Mouse (Mus musculus) kidney, postnatal 10 days (tissue): ENCODE measurements around the gene Gm5089.
A peak's percentile ranks its signal among the peaks of the same experiment; 100 is the strongest.

Experiments used
- DNase-seq: peaks from one replicate; pipeline ENCODE4 v3.0.0; 2021; ENCODE audit warnings: mixed read lengths

Gene Gm5089

DNA sequence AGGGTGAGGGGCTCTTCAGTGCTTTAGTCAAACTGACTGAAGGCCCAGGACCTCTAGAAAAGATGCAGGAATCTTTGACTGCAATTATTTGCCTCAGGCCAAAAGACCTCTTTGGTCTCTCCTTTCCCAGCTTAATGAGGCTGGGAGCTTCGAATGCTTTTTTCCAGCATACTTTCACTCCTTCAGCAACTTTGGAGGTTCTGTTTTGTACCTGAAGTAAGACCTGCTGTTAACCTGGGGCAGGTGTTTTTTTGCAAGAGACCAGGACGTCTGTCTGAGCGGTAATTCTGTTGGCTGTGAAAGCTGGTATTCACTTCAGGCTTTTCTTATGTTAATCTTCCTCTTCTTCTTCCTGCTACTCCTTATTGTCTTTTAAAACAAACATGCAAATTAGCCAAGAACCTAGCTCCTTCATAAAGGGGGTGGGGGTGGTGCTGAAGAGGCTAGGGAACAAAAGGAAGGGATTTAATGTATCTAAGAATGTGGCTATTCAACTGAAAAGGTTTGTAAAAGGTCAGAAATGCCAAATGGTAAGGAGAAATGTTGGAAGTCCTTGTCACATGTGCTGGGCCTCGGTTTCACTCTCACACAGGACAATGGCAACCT lies 34.6 kb downstream of the Gm5089 start:
- no peak for DNase-seq

- DNase-seq, result no peak
Observed at GRCm38 (mm10) chr14:122414786-122415185, 36.1 kb downstream of the Gm5089 start.

GRCm38 (mm10) chr14:122413542-122413928 lies 37.4 kb downstream of the Gm5089 start:
- DNase-seq, result no peak

DNA sequence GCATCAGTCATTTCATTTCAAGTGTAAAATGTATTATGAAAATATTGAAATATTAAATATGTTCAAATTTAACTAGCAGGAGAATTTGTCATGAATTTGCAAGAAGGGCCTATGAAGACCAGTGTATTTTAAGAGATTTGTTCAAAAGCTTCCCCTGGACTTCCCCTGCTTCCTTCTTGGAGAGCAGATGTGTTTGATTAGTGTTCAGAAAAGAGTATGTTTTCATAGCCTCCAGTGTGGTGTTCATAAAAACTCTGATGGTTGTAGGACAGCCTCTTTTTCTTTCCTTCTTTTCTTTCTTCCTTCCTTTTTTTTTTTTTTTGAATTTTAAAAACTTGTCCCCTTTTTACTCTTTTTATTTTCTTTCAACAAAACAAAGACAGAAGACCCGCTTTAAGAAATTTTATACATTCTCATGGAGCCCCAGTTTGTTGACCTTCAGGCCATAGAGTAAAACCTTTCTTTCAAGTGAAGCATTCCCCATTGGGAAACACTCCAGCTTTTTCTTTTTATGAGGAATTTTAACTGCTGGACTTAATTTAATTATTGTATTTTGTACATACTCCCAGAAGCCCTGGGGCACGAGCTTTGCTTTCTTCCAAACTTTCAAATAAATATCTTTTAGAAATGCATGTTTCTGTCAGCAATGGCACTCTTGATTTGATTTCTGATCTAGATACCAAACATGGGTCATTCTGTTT lies 37.9 kb downstream of the Gm5089 start:
- no peak for DNase-seq

DNA sequence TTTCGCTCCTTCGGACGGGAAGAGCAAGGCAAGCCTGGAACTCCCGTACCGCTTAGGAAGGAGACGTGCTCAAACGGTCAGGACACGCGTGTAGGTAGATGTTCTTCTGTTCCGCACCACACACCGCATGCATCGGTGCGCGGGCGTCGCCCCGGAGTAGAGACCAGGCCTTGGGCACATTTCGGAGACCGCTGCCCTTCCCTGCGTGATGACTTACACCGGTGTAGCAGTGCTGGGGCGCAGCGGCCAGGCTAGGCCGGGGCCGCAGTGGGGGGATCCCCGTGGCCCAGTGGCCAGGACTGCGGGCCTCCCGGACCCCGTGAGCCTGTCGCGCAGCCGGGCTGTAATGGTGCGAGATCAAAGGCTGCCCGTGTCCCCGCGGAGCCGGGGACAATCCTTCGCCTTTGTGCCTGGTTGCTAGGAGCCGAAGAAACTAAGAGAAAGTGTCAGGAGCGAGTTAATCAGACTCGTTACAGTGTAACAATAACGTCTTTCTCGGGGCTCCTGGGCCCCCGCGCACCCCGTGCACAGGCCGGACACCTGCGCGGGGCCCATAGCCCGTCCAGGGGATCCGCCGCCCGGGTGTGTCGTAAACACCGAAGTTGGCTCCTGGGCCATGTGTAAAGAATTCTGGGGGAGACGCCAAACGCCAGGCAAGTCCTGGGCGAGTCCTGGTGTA lies 44.2 kb downstream of the Gm5089 start:
- peak; percentile 17 for DNase-seq

- DNase-seq, result no peak
Observed at GRCm38 (mm10) chr14:122405897-122406540, 44.9 kb downstream of the Gm5089 start.

- DNase-seq, result no peak
Observed at GRCm38 (mm10) chr14:122405236-122405635, 45.7 kb downstream of the Gm5089 start.

DNA sequence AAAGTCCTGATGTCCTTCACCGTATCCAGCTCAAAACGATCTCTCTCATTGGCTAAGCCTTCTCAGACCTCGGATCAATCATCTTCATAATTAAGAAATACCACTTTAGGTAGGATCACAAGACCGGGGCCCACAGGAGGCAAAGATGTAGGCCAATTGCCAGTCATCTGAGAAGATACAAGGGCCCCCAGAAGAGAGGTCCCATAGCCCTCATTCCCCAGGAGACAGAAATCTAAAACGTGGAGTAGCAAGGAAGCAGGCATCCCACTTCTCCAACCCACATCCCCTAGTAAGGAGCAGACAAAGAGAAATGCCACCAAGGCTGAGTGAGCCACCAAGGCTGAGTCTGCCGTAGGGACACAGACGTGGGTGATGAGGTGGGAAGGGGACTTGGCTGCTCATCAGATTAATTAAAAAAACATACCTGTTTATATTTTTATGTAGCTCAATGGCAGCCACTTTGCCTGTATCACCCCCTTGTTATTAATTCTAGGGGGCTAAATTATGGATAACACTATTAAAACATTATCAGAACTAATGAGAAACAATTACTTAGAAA lies 46.2 kb downstream of the Gm5089 start:
- no peak for DNase-seq

- no peak for DNase-seq
Observed at GRCm38 (mm10) chr14:122403422-122403940, 47.4 kb downstream of the Gm5089 start.

DNA sequence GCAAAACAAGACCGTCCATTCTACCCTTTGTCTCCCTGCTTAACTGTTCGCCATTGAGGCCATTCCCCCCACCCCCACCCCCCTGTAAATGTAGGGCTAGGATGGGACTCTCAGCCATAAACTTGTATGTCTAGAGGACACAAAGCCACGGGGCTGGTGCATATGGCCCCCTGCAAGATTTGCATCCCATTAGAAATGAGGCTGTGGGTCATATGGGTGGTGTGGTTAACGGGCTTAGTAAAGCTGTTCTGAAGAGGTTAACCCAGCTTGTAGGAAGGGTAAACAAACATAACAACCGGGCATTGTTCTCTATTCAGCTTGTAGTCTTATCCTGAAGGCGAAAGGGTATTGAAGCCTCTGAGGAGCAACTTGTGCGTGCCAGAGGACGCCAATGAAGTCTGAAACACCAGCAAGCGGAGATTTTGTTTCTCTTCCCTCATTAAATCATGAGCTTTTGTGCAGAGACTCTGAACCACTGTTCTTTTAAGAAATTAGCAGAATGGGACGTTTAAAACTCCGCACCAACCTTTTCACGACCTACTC lies 48.1 kb downstream of the Gm5089 start:
- DNase-seq, result no peak

DNA sequence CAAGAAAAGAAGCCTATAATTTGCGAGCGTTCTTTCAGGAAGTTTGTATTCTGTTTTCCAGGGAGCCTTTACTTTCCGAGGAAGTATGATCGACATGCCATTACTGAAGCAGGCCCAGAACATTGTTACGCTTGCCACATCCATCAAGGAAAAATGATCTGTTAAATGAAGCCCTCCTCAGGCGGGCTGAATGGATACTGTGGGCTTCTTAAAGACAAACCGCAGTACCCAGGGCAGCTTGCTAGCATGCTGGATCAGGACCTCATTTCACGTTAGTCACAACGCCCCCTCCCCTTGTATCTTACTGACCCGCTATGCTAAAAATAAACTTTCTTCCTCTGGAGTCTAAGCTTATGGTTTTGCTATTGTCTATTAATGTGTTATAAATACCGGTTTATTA lies 49.0 kb downstream of the Gm5089 start:
- no peak for DNase-seq

DNA sequence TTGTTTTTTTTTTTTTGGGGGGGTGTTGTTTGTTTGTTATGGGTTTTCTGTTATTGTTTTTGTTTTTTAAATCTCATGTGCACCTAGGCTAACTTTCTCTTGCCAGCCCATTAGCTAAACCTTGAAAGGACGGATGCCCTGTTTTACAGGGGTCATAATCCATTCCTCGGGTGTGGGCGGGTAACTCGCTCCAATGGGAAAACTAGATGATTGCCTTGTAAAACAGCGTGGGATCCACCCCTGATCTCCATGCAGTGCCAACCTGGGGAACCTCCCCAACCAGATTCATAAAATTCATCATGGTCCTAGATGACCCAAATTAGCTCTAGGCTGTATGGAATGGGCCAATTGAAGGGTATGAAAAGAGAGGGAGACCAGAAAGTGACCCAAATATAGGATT lies 51.0 kb downstream of the Gm5089 start:
- no peak for DNase-seq

DNA sequence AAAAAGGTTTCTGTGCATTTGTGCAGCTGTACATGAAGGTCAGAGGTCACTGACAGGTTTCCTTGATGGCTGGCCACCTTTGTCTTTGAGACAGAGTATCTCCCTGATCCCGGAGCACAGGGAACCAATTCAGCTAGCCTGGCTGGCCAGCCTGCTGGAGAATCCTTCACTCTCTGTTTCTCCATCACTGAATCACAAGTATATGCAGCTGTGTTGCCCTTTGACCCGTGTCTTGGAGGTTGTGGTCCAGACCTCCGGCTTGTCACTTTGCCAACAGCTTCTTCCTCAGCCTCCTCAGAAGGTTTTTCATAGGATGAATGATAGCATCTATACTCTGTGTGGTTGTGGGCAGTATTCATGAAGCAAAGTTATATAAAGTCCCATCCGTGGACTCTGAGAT lies 52.2 kb downstream of the Gm5089 start:
- no peak for DNase-seq

DNA sequence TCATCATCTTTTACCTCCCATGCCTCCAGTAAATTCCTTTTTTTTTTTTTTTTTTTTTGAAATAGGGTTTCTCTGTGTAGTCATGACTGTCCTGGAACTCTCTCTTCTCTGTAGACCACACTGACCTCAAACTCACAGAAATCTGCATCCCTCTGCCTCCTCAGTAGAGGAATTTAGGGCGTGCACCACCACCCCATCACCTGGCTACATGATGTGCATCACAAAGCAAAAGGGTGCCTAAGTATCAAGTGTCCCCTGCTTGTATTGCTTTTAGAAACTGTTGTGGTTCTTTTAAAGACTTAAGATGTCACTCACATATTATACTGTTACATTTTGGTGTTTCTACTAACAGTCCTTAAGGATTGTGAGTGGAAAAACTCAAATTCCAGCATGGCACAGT lies 57.8 kb downstream of the Gm5089 start:
- no peak for DNase-seq

- no peak for DNase-seq
Observed at GRCm38 (mm10) chr14:122390935-122391334, 60.0 kb downstream of the Gm5089 start.

GRCm38 (mm10) chr14:122389684-122390370 lies 61.1 kb downstream of the Gm5089 start:
- DNase-seq, result no peak

DNA sequence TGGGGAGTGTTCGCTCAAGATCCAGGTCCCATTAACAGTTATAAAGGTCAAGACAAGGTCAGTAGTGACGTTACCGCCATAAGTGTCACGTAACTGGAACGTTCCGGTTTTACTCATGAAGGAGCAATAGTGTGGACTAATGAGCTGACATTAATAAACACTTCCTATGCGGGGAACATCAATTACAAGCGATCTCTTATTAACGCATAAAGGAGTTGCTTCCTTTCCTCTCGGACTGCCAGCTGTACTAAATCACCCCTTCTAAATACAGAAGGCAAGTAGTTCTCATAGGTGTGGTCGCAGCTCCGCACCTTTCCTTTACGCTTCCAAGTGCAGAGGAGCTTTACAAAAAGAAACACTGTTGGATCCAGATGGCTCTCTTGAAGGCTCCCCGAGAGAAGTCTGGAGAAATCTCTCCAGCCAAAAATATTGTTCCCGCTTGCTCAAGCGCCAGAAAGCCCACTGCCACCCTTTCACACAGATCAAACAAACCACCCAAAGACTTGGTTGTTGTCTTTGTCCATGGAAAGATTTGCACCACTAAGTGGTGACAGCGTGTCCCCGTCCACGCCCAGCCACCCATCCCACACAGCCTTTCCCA lies 62.4 kb downstream of the Gm5089 start:
- DNase-seq, result no peak

DNA sequence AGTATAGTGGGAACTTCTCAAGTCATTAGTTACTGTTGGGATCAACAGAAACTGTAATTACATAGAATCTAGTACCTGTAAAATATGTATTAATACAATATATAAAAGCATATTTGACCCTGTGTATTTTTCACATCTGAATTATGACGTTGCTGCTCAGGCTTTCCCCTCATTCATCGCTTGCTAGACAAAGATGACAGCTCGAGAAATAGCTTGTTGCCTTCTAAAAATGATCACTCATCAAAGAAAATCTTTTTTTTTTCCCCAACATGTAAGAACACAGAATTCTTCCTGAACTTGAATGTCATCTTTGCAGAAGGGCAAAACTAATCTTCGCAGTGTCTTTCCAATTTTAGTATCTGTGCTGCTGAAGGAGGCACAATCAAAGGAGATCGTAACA lies 63.1 kb downstream of the Gm5089 start:
- no peak for DNase-seq

DNA sequence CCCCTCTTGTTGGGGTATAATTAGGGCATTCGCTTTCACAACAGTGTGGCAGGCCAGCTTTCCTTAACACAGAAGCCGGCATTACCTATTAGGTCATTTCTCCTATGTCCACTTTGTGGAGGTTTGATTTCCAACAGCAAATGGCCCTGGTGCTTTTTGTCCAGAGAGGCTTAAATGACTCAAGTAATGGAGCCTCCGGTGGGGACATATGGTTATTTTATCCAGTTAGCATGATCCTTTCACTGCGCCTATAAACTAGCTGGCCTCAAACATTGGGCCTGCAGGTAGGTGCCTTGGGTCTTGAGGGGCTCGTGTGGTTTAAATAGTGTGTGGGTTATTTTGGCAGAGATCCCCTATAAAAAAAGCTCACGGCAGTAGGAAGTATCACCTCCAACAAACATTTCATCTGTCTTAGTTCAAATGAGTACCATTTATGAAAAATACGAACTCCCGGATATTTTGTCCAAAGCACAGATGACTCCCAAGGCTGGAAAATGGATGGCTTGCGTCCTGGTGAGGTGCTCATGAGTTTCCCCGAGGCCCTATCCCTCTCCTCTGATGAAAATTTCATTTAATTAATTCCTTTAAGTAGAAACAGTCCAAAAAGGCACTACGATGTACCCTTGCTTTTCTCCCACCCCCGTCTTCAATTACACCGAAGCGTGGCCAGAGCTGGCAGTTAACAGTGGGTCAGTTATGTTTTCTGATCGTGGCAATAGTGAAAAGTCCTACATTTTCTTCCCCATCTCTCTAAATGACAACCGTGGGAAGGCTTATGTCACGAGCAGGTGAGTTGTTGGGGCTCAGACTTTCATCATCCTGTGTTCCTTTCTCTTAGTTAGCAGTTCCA lies 64.4 kb downstream of the Gm5089 start:
- DNase-seq, result no peak

DNA sequence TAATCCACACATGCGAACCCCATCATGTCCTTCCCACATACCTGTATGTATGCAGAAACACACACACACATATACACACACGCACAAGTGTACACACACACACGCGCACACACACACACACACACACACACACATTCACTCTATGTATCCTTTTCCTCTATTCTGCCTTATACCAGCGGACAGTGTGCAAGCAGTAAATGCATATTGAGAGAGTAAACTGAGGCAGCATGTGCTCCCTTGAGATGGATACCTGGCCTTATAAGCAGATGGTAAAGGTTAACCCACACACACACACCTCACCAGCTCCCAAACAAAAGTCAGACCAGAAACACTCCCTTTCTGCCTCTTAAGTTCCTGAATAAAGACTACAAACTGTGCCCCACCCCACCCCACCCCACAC lies 65.2 kb downstream of the Gm5089 start:
- no peak for DNase-seq

GRCm38 (mm10) chr14:122385238-122385534 lies 65.7 kb downstream of the Gm5089 start:
- no peak for DNase-seq
